8 mouse cellular contexts compared by ENCODE assay signal in genomic region chr5:53999461-53999770, GRCm38 (mm10). TPM values are rescaled to one million over a fixed set of nuclear protein-coding genes. Genes with fewer than 3 reads are reported as not detected.
DNase-seq lines count a peak whose midpoint lies in the region; ATAC-seq and TF ChIP-seq lines count a peak whose summit lies in the region.

No protein-coding gene starts in this region.

- ATAC-seq in heart, embryonic 16.5 days (replicated peaks; ENCODE audit: extremely low read depth, insufficient read depth, low FRiP score), result no peak
- ATAC-seq in hindbrain, embryonic 13.5 days (ENCODE audit: low FRiP score), result no peak
- no peak for ATAC-seq in midbrain, embryonic 12.5 days (ENCODE audit: low FRiP score, low read depth)

- no peaks in the 10 kb centered on the region for H3K27me3 ChIP-seq in heart, embryonic 16.5 days (ENCODE audit: control insufficient read depth, insufficient read depth, low read length)
- no peaks in the 10 kb centered on the region for H3K27me3 ChIP-seq in hindbrain, embryonic 13.5 days
- H3K27me3 ChIP-seq in midbrain, embryonic 12.5 days, result peaks cover under 1% of the 10 kb centered on the region; the same call in 1 of the 2 replicates

- 2% methylated on average over 6 of the region's 6 CpGs for WGBS in heart, embryonic 16.5 days
- 2% methylated on average over 6 of the region's 6 CpGs for WGBS in bone marrow, adult 2 months
- 3% methylated on average over 6 of the region's 6 CpGs for WGBS in hindbrain, embryonic 13.5 days
- WGBS in midbrain, embryonic 12.5 days, result 2% methylated on average over 6 of the region's 6 CpGs

- TF ChIP-seq CTCF in bone marrow, adult 2 months (IDR thresholded peaks at IDR 0.05; ENCODE audit: control insufficient read depth, insufficient read depth, low read length), result no peak

- no peaks in the 10 kb centered on the region for H3K9me3 ChIP-seq in heart, embryonic 16.5 days (replicated peaks; ENCODE audit: control insufficient read depth, low read length)
- H3K9me3 ChIP-seq in hindbrain, embryonic 13.5 days, result no peaks in the 10 kb centered on the region
- H3K9me3 ChIP-seq in midbrain, embryonic 12.5 days, result no peaks in the 10 kb centered on the region

- no peak for TF ChIP-seq POLR2A in bone marrow, adult 2 months (IDR thresholded peaks at IDR 0.05; ENCODE audit: borderline replicate concordance, control insufficient read depth, low read depth, low read length)

- H3K4me1 ChIP-seq in heart, embryonic 16.5 days (ENCODE audit: control insufficient read depth, insufficient read depth, low read length), result peaks cover 22% of the 10 kb centered on the region
- peaks cover 1% of the 10 kb centered on the region for H3K4me1 ChIP-seq in bone marrow, adult 2 months (ENCODE audit: control insufficient read depth, insufficient read depth, low read length)
- peaks cover 31% of the 10 kb centered on the region for H3K4me1 ChIP-seq in hindbrain, embryonic 13.5 days (replicated peaks)
- peaks cover 25% of the 10 kb centered on the region for H3K4me1 ChIP-seq in midbrain, embryonic 12.5 days

- DNase-seq in heart, adult 18-20 months, result no peak
- no peak for DNase-seq in spleen, postnatal 4 days (ENCODE audit: low spot score in 2 of 2)
- DNase-seq in thymus, postnatal 25 days, result no peak
- no peak for DNase-seq in cerebellum, adult 9-11 months

- H3K4me2 ChIP-seq in heart, embryonic 16.5 days (ENCODE audit: low read depth, low read length), result peak overlapping the region; percentile 72
- peak overlapping the region; percentile 75 for H3K4me2 ChIP-seq in hindbrain, embryonic 13.5 days
- peak overlapping the region; percentile 82 for H3K4me2 ChIP-seq in midbrain, embryonic 12.5 days (replicated peaks)

- no peaks in the 10 kb centered on the region for H3K36me3 ChIP-seq in heart, embryonic 16.5 days (ENCODE audit: control insufficient read depth, insufficient read depth)
- no peaks in the 10 kb centered on the region for H3K36me3 ChIP-seq in hindbrain, embryonic 13.5 days
- no peaks in the 10 kb centered on the region for H3K36me3 ChIP-seq in midbrain, embryonic 12.5 days

- H3K27ac ChIP-seq in heart, embryonic 16.5 days (ENCODE audit: low read length), result peak overlapping the region; percentile 94
- peak overlapping the region; percentile 96 for H3K27ac ChIP-seq in bone marrow, adult 2 months (ENCODE audit: control insufficient read depth, insufficient read depth, low read depth, low read length, poor library complexity)
- H3K27ac ChIP-seq in hindbrain, embryonic 13.5 days, result peak overlapping the region; percentile 96
- H3K27ac ChIP-seq in midbrain, embryonic 12.5 days (replicated peaks), result peak overlapping the region; percentile 93

- peak overlapping the region; percentile 97 for H3K9ac ChIP-seq in heart, embryonic 16.5 days (ENCODE audit: low read length)
- peak overlapping the region; percentile 92 for H3K9ac ChIP-seq in hindbrain, embryonic 13.5 days
- peak overlapping the region; percentile 94 for H3K9ac ChIP-seq in midbrain, embryonic 12.5 days (replicated peaks)

- peak overlapping the region; percentile 99 for H3K4me3 ChIP-seq in heart, embryonic 16.5 days (ENCODE audit: low read length)
- H3K4me3 ChIP-seq in bone marrow, adult 2 months (replicated peaks; ENCODE audit: control insufficient read depth, low read depth, low read length), result peak overlapping the region; percentile 83
- peak overlapping the region; percentile 77 for H3K4me3 ChIP-seq in hindbrain, embryonic 13.5 days
- H3K4me3 ChIP-seq in midbrain, embryonic 12.5 days, result peak overlapping the region; percentile 91

RNA-seq across cellular contexts. Expression of gene Stim2, which starts 1.1 kb away (rescaled TPM):
- polyA plus RNA-seq in heart, embryonic 16.5 days (2015; fragmentation: Nextera tagmentation; extraction: Ambion mirVana), result 7.8 and 12.2 TPM in 2 replicates
- total RNA-seq in heart, adult 18-20 months (2021), result 10 to 100 TPM; 14.0 to 15.3 TPM
- polyA plus RNA-seq in bone marrow, adult 2 months (2011; ENCODE audit: insufficient read depth, insufficient read length, low replicate concordance, missing spikeins), result 9.6 and 19.1 TPM in 2 replicates
- 24.1 and 25.8 TPM in 2 replicates for polyA plus RNA-seq in hindbrain, embryonic 13.5 days (2015; fragmentation: Nextera tagmentation; extraction: Ambion mirVana)
- 24.1 and 24.7 TPM in 2 replicates for polyA plus RNA-seq in midbrain, embryonic 12.5 days (2016; fragmentation: Nextera tagmentation; extraction: Ambion mirVana)
